Comparison of ENCODE assay signal across 21 mouse cellular contexts in the genomic region with DNA sequence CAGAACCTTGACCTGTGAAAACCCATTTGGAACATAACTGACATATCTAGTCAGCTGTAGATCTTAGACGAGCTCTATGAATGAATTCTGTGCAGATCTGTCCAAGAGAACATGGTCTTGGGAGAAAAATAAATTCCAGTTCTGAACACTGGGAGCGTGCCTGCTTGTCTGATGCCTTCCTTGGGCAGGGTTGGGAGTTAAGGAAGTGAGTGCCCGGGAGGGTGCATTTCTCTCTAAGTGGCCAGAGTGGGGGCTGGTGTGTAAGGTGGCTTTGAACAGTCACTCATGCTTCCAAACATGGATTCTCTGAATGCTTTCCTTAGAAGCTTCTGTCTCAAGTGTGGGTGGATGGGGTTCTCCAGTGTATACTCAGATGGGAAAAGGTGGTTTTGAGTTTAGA. TPM values are rescaled to one million over a fixed set of nuclear protein-coding genes. Genes with fewer than 3 reads are reported as not detected.
A peak's percentile ranks its signal among the peaks of the same experiment; 100 is the strongest.
DNase-seq lines count a peak whose midpoint lies in the region; ATAC-seq and TF ChIP-seq lines count a peak whose summit lies in the region.
"Had no signal": no experiment of that assay in that cellular context is flagged by ENCODE, and none has a peak within 500 bp of the region (broad histone marks: within the 10 kb centered on the region; RNA-seq: fewer than 3 reads in every experiment).

No protein-coding gene starts in this region.

- TF ChIP-seq CTCF in layer of hippocampus, adult 2 months (conservative IDR thresholded peaks at IDR 0.05), result peak; percentile 49
- no peak for TF ChIP-seq CTCF in lung, adult 2 months (IDR thresholded peaks at IDR 0.05; ENCODE audit: insufficient read depth, low read length)

- 0 out of 2 replicates have a peak overlapping the region, but pooled peaks have one; percentile 7 for H3K4me2 ChIP-seq in heart, embryonic 13.5 days

- no peak for TF ChIP-seq POLR2A in lung, adult 2 months (IDR thresholded peaks at IDR 0.05; ENCODE audit: borderline replicate concordance, extremely low read depth, low read depth, low read length)

- H3K27ac ChIP-seq in heart, embryonic 13.5 days (replicated peaks), result peak overlapping the region; percentile 80; the same call in 1 of the 2 replicates
- H3K27ac ChIP-seq in layer of hippocampus, adult 2 months, result peak overlapping the region; percentile 74
- H3K27ac ChIP-seq: embryonic facial prominence, embryonic 10.5 days had no signal

- peaks cover 75% of the 10 kb centered on the region for H3K4me1 ChIP-seq in heart, embryonic 13.5 days
- 0 out of 2 replicates have a peak, but pooled peaks cover under 1% of the 10 kb centered on the region for H3K4me1 ChIP-seq in lung, adult 2 months (ENCODE audit: control insufficient read depth, insufficient read depth, low read length)

- no peak for ATAC-seq in heart, embryonic 13.5 days (ENCODE audit: extremely low read depth, insufficient number of reproducible peaks, low FRiP score, low TSS enrichment)
- ATAC-seq: activated CD4-positive, CD25-positive, alpha-beta regulatory T cell, adult 4 months; forebrain, embryonic 16.5 days had no signal

- H3K36me3 ChIP-seq in heart, embryonic 13.5 days, result no peaks in the 10 kb centered on the region

- no peaks in the 10 kb centered on the region for H3K27me3 ChIP-seq in heart, embryonic 13.5 days (replicated peaks)

- no peak overlapping the region for H3K9ac ChIP-seq in heart, embryonic 13.5 days

- no peak for DNase-seq in heart, postnatal 4 days
- no peak for DNase-seq in layer of hippocampus, adult 2 months (ENCODE audit: low spot score in 2 of 2)
- DNase-seq in layer of hippocampus, adult 18-20 months (ENCODE audit: low spot score in 2 of 2), result no peak
- peak; percentile 17 for DNase-seq in lung, postnatal 10 days
- no peak for DNase-seq in lung, adult 2 months
- DNase-seq in kidney, postnatal 36 days, result no peak
- DNase-seq: adrenal gland, postnatal 14 days; cerebellum, adult 2 months; heart, postnatal 10 days; kidney, adult 9 months; kidney, postnatal 4 days; liver; midbrain, embryonic 14.5 days; right cerebral cortex, adult 18-20 months had no signal

- H3K4me3 ChIP-seq in heart, embryonic 13.5 days, result no peak overlapping the region
- H3K4me3 ChIP-seq in layer of hippocampus, adult 2 months, result no peak overlapping the region
- no peak overlapping the region for H3K4me3 ChIP-seq in lung, adult 2 months (replicated peaks; ENCODE audit: extremely low read depth, low read depth, low read length)
- H3K4me3 ChIP-seq: embryonic facial prominence, embryonic 10.5 days had no signal

- WGBS in heart, embryonic 13.5 days, result 33% methylated on average over 3 of the region's 3 CpGs
- WGBS in lung, adult 2 months, result 49% methylated on average over 3 of the region's 3 CpGs

- no peaks in the 10 kb centered on the region for H3K9me3 ChIP-seq in heart, embryonic 13.5 days
- H3K9me3 ChIP-seq: embryonic facial prominence, embryonic 10.5 days had no signal

RNA-seq across cellular contexts. Expression of a gene that starts 31.1 kb away (rescaled TPM):
- polyA plus RNA-seq in heart, embryonic 13.5 days (2015; fragmentation: Nextera tagmentation; extraction: Ambion mirVana), result 15.3 and 15.9 TPM in 2 replicates
- 10 to 100 TPM in 1 of 2 experiments, 1 to 10 TPM in 1; 8.4 to 10.3 TPM for total RNA-seq in heart, postnatal 4 days (2021)
- 100 to 1,000 TPM; 117 to 121 TPM for total RNA-seq in layer of hippocampus, adult 2 months (2021)
- total RNA-seq in layer of hippocampus, adult 18-20 months (2021), result 100 to 1,000 TPM in 1 of 2 experiments, 10 to 100 TPM in 1; 98.5 to 108 TPM
- 0.96 and 1.5 TPM in 2 replicates for polyA plus RNA-seq in lung, adult 2 months (2012; rRNA removed)
- polyA plus RNA-seq: C2C12 had no signal

RNA-seq across cellular contexts. Expression of a gene that starts 34.1 kb away (rescaled TPM):
- not detected in 2 replicates for polyA plus RNA-seq in heart, embryonic 13.5 days (2015; fragmentation: Nextera tagmentation; extraction: Ambion mirVana)
- not detected for total RNA-seq in heart, postnatal 4 days (2021)
- 1 to 10 TPM; 1.3 to 1.7 TPM for total RNA-seq in layer of hippocampus, adult 2 months (2021)
- total RNA-seq in layer of hippocampus, adult 18-20 months (2021), result 1 to 10 TPM; 1.0 to 1.5 TPM
- polyA plus RNA-seq in lung, adult 2 months (2012; rRNA removed), result not detected in 2 replicates
- total RNA-seq: adrenal gland, postnatal 14 days; gastrocnemius, adult 8-10 months; heart, postnatal 10 days; megakaryocyte, adult 5-6 weeks had no signal
- polyA plus RNA-seq: activated CD4-positive, CD25-positive, alpha-beta regulatory T cell, adult 4 months; C2C12; cerebellum, adult 2 months; embryonic facial prominence, embryonic 10.5 days; forebrain, embryonic 16.5 days; midbrain, embryonic 14.5 days had no signal

Comparison
In these comparisons a context has a peak if more than half of its experiments do, and no peak if none do; other contexts are left out.
1. RNA of a gene that starts 31.1 kb away (total RNA-seq): 117 to 121 TPM in layer of hippocampus, adult 2 months and 98.5 to 108 TPM in layer of hippocampus, adult 18-20 months; 8.4 to 10.3 TPM in heart, postnatal 4 days; every median in the first group is over 4 times any median in the second.